Mouse (Mus musculus) MEL (cell line): ENCODE measurements around the gene Tnfaip8l2.
A peak's percentile ranks its signal among the peaks of the same experiment; 100 is the strongest.

ENCODE experiments used
- CTCF ChIP-seq, 3 experiments: IDR thresholded peaks in 2 of 3; conservative IDR thresholded peaks in 1 of 3; 2 replicates each; pipeline ENCODE4 v1.5.1; 2011 to 2012; ENCODE audit warnings: low read length in 3 of 3, low read depth in 2 of 3, mild to moderate bottlenecking in 2 of 3, improper control_type of control experiment in 1 of 3, inconsistent platforms in 1 of 3, mixed read lengths in 1 of 3, moderate library complexity in 1 of 3; ENCODE audit not compliant: control insufficient read depth in 1 of 3, insufficient read depth in 1 of 3, poor library complexity in 1 of 3, severe bottlenecking in 1 of 3
- NRF1 ChIP-seq: IDR thresholded peaks from 2 replicates; pipeline ENCODE4 v1.6.1; 2014; ENCODE audit warnings: low read depth, mild to moderate bottlenecking, inconsistent platforms, low read length, improper control_type of control experiment, moderate library complexity; ENCODE audit not compliant: poor library complexity, insufficient read depth, severe bottlenecking
- POLR2A ChIP-seq, 2 experiments: IDR thresholded peaks; 2 replicates each; pipeline ENCODE4 v1.6.1; 2011 to 2012; ENCODE audit warnings: low read length in 2 of 2, mild to moderate bottlenecking in 2 of 2, control low read depth in 1 of 2, improper control_type of control experiment in 1 of 2, low read depth in 1 of 2, moderate library complexity in 1 of 2; ENCODE audit not compliant: control insufficient read depth in 1 of 2, insufficient read depth in 1 of 2, poor library complexity in 1 of 2
- ZMIZ1 ChIP-seq: IDR thresholded peaks from 2 replicates; pipeline ENCODE4 v1.6.1; 2012; ENCODE audit warnings: low read depth, mild to moderate bottlenecking, inconsistent platforms, low read length, improper control_type of control experiment, moderate library complexity
- ZNF384 ChIP-seq: IDR thresholded peaks from 2 replicates; pipeline ENCODE4 v1.6.1; 2012; ENCODE audit warnings: low read depth, mild to moderate bottlenecking, inconsistent platforms, low read length, improper control_type of control experiment

GRCm38 (mm10) chr3:95141474-95141873 lies 686 bp downstream of the Tnfaip8l2 start:
- no peak for TF ChIP-seq ZNF384
- no peak; a peak in 1 of 6 replicates for TF ChIP-seq CTCF (IDR thresholded peaks at IDR 0.05 in 2 of 3, conservative IDR thresholded peaks at IDR 0.05 in 1 of 3; ENCODE audit: control insufficient read depth in 1 of 3, insufficient read depth in 1 of 3, low read depth in 2 of 3, low read length in 3 of 3, poor library complexity in 1 of 3, severe bottlenecking in 1 of 3)
- no peak for TF ChIP-seq POLR2A (IDR thresholded peaks at IDR 0.05; ENCODE audit: control insufficient read depth in 1 of 2, insufficient read depth in 1 of 2, low read depth in 1 of 2, low read length in 2 of 2, poor library complexity in 1 of 2)
- peak; percentile 41 for TF ChIP-seq ZMIZ1
- no peak for TF ChIP-seq NRF1
